Mouse (Mus musculus) kidney, adult 2 months (tissue): ENCODE measurements around the gene Top2b. TPM values are rescaled to one million over a fixed set of nuclear protein-coding genes. Genes with fewer than 3 reads are reported as not detected.

Experiments
- DNase-seq: peaks from one replicate; pipeline ENCODE4 v3.0.0; 2021
- H3K27ac ChIP-seq: fragments of 200-500 bp; 2 replicates; pipeline ENCODE4 v1.5.1; 2012; ENCODE audit warnings: low read depth, low read length, control low read depth, inconsistent platforms; ENCODE audit not compliant: insufficient read depth
- H3K27me3 ChIP-seq: fragments of 200-500 bp; replicated peaks from 2 replicates; pipeline ENCODE4 v1.6.1; 2012; ENCODE audit warnings: mild to moderate bottlenecking, moderate library complexity, low read length, inconsistent platforms; ENCODE audit not compliant: control insufficient read depth, insufficient read depth
- H3K36me3 ChIP-seq: fragments of 200-500 bp; 2 replicates; pipeline ENCODE4 v1.6.1; 2012; ENCODE audit warnings: mild to moderate bottlenecking, moderate library complexity, low read length, inconsistent platforms; ENCODE audit not compliant: control insufficient read depth, insufficient read depth
- H3K4me1 ChIP-seq: fragments of 200-500 bp; 2 replicates; pipeline ENCODE4 v1.6.1; 2011; ENCODE audit warnings: low read length; ENCODE audit not compliant: control insufficient read depth, insufficient read depth
- H3K4me3 ChIP-seq: fragments of 200-500 bp; 2 replicates; pipeline ENCODE4 v1.5.1; 2011; ENCODE audit warnings: mild to moderate bottlenecking, low read depth, low read length, control low read depth; ENCODE audit not compliant: insufficient read depth
- CTCF ChIP-seq: fragments of 200-500 bp; conservative IDR thresholded peaks from 2 replicates; pipeline ENCODE4 v1.5.1; 2011; ENCODE audit warnings: low read depth, mild to moderate bottlenecking, control low read depth, low read length, moderate library complexity, mixed read lengths; ENCODE audit not compliant: insufficient read depth, insufficient read length
- POLR2A ChIP-seq: fragments of 200-500 bp; IDR thresholded peaks from one replicate; pipeline ENCODE4 v1.6.1; 2011; ENCODE audit warnings: low read depth, low read length, control low read depth
- WGBS: fragments of 180-500 bp; shearing (Covaris S2); methylation state at CpG from one replicate; pipeline ENCODE4 v1.1.7; 2018; 5-methylcytosine and 5-hydroxymethylcytosine counted together
- polyA plus RNA-seq: library from polyadenylated mRNA; depleted of rRNA; stranded (reverse); fragments of >200 nt; gene quantifications from 2 replicates; pipeline ENCODE4 v1.2.3, GENCODE M21; 2012; rRNA removed

Top2b gene
- polyA plus RNA-seq, 1 experiment, result 10.5 TPM

GRCm38 (mm10) chr14:16483656-16484380 lies 118.8 kb downstream of the Top2b start:
- H3K27ac ChIP-seq, result no peak overlapping the region
- WGBS, result 30% methylated on average over 8 of the region's 8 CpGs
- peaks cover 17% of the 10 kb centered on the region for H3K4me1 ChIP-seq
- DNase-seq, result peak; percentile 68
- no peak overlapping the region for H3K4me3 ChIP-seq
- TF ChIP-seq POLR2A (no peak), CTCF (no peak)
- no peaks in the 10 kb centered on the region for H3K27me3 ChIP-seq
- H3K36me3 ChIP-seq, result no peaks in the 10 kb centered on the region

Other genes with a start within 250 kb of the Top2b start
- 40.2 and 51.3 TPM in 2 replicates for gene Ngly1, start 115.9 kb upstream of the Top2b start, polyA plus RNA-seq
- 16.6 and 18.7 TPM in 2 replicates for gene Oxsm, start 115.4 kb upstream of the Top2b start, polyA plus RNA-seq